Mouse (Mus musculus) MEL (cell line): ENCODE measurements around the gene Ccdc187. TPM values are rescaled to one million over a fixed set of nuclear protein-coding genes. Genes with fewer than 3 reads are reported as not detected.

Experiments used
- DNase-seq: peaks from one replicate; pipeline ENCODE4 v3.0.0; 2011; ENCODE audit warnings: low read depth, low spot score
- H3K27ac ChIP-seq: 2 replicates; pipeline ENCODE4 v1.5.1; 2012; ENCODE audit warnings: low read depth, mild to moderate bottlenecking, control low read depth, low read length, moderate library complexity; ENCODE audit not compliant: control insufficient read depth
- H3K27me3 ChIP-seq, 2 experiments: fragments of 150-350 bp in 1 of 2; sonication (generic) in 1 of 2; 2 replicates each; pipeline ENCODE4 v1.6.1; 2012; ENCODE audit warnings: low read length in 2 of 2, mild to moderate bottlenecking in 2 of 2, improper control_type of control experiment in 1 of 2, moderate library complexity in 1 of 2; ENCODE audit not compliant: insufficient read depth in 2 of 2, control insufficient read depth in 1 of 2
- H3K36me3 ChIP-seq, 2 experiments: 2 replicates each; pipeline ENCODE4 v1.6.1; 2012 to 2014; ENCODE audit warnings: low read length in 2 of 2, improper control_type of control experiment in 1 of 2, inconsistent platforms in 1 of 2, mild to moderate bottlenecking in 1 of 2; ENCODE audit not compliant: insufficient read depth in 2 of 2, control insufficient read depth in 1 of 2
- H3K4me1 ChIP-seq, 2 experiments: fragments of 150-350 bp in 1 of 2; sonication (generic) in 1 of 2; 2 replicates each; pipeline ENCODE4 v1.6.1; 2012; ENCODE audit warnings: low read length in 2 of 2, improper control_type of control experiment in 1 of 2, mild to moderate bottlenecking in 1 of 2; ENCODE audit not compliant: insufficient read depth in 2 of 2, control insufficient read depth in 1 of 2
- H3K4me3 ChIP-seq, 2 experiments: fragments of 150-350 bp in 1 of 2; sonication (generic) in 1 of 2; 2 replicates each; pipeline ENCODE4 v1.5.1; 2012; ENCODE audit warnings: low read depth in 2 of 2, low read length in 2 of 2, mild to moderate bottlenecking in 2 of 2, moderate library complexity in 2 of 2, control low read depth in 1 of 2, improper control_type of control experiment in 1 of 2; ENCODE audit not compliant: control insufficient read depth in 1 of 2, insufficient read depth in 1 of 2
- H3K79me2 ChIP-seq: 2 replicates; pipeline ENCODE4 v1.6.1; 2012; ENCODE audit warnings: mild to moderate bottlenecking, low read length, moderate library complexity; ENCODE audit not compliant: control insufficient read depth, poor library complexity, insufficient read depth
- H3K9ac ChIP-seq: 2 replicates; pipeline ENCODE4 v1.6.1; 2012; ENCODE audit warnings: low read depth, mild to moderate bottlenecking, control low read depth, low read length, moderate library complexity; ENCODE audit not compliant: control insufficient read depth, poor library complexity, severe bottlenecking
- H3K9me3 ChIP-seq: fragments of 150-350 bp; sonication (generic); replicated peaks from 2 replicates; pipeline ENCODE4 v1.6.1; 2012; ENCODE audit warnings: mild to moderate bottlenecking, low read length, improper control_type of control experiment, moderate library complexity; ENCODE audit not compliant: insufficient read depth
- BHLHE40 ChIP-seq: IDR thresholded peaks from 2 replicates; pipeline ENCODE4 v1.6.1; 2012; ENCODE audit warnings: low read depth, mild to moderate bottlenecking, inconsistent platforms, low read length, improper control_type of control experiment, borderline replicate concordance
- CHD1 ChIP-seq: IDR thresholded peaks from 2 replicates; pipeline ENCODE4 v1.6.1; 2012; ENCODE audit warnings: low read depth, mild to moderate bottlenecking, inconsistent platforms, low read length, improper control_type of control experiment
- CTCF ChIP-seq, 3 experiments: IDR thresholded peaks in 2 of 3; conservative IDR thresholded peaks in 1 of 3; 2 replicates each; pipeline ENCODE4 v1.5.1; 2011 to 2012; ENCODE audit warnings: low read length in 3 of 3, low read depth in 2 of 3, mild to moderate bottlenecking in 2 of 3, improper control_type of control experiment in 1 of 3, inconsistent platforms in 1 of 3, mixed read lengths in 1 of 3, moderate library complexity in 1 of 3; ENCODE audit not compliant: control insufficient read depth in 1 of 3, insufficient read depth in 1 of 3, poor library complexity in 1 of 3, severe bottlenecking in 1 of 3
- E2F4 ChIP-seq: IDR thresholded peaks from 2 replicates; pipeline ENCODE4 v1.6.1; 2011; ENCODE audit warnings: low read depth, low read length, improper control_type of control experiment, borderline replicate concordance
- ETS1 ChIP-seq: IDR thresholded peaks from 2 replicates; pipeline ENCODE4 v1.6.1; 2012; ENCODE audit warnings: low read depth, mild to moderate bottlenecking, inconsistent platforms, low read length, improper control_type of control experiment, moderate library complexity
- HCFC1 ChIP-seq: IDR thresholded peaks from 2 replicates; pipeline ENCODE4 v1.6.1; 2012; ENCODE audit warnings: low read depth, mild to moderate bottlenecking, inconsistent platforms, low read length, improper control_type of control experiment, moderate library complexity
- JUND ChIP-seq: IDR thresholded peaks from 2 replicates; pipeline ENCODE4 v1.6.1; 2011; ENCODE audit warnings: low read depth, mild to moderate bottlenecking, improper control_type of control experiment, low read length
- KAT2A ChIP-seq: conservative IDR thresholded peaks from 2 replicates; pipeline ENCODE4 v1.6.1; 2012; ENCODE audit warnings: low read depth, low read length, improper control_type of control experiment, inconsistent platforms
- MAX ChIP-seq: IDR thresholded peaks from 2 replicates; pipeline ENCODE4 v1.6.1; 2011; ENCODE audit warnings: low read length, improper control_type of control experiment
- MAZ ChIP-seq: IDR thresholded peaks from 2 replicates; pipeline ENCODE4 v1.6.1; 2012; ENCODE audit warnings: low read depth, mild to moderate bottlenecking, inconsistent platforms, low read length, improper control_type of control experiment
- MEF2A ChIP-seq: IDR thresholded peaks from 2 replicates; pipeline ENCODE4 v1.6.1; 2014; ENCODE audit warnings: low read depth, mild to moderate bottlenecking, inconsistent platforms, low read length, improper control_type of control experiment; ENCODE audit not compliant: poor library complexity, insufficient replicate concordance, severe bottlenecking; ENCODE audit errors: extremely low read depth
- MXI1 ChIP-seq: IDR thresholded peaks from 2 replicates; pipeline ENCODE4 v1.6.1; 2011; ENCODE audit warnings: mild to moderate bottlenecking, low read depth, low read length, improper control_type of control experiment
- MYB ChIP-seq: IDR thresholded peaks from 2 replicates; pipeline ENCODE4 v1.6.1; 2011; ENCODE audit warnings: mild to moderate bottlenecking, low read depth, low read length, improper control_type of control experiment
- MYC ChIP-seq: IDR thresholded peaks from 2 replicates; pipeline ENCODE4 v1.6.1; 2011; ENCODE audit warnings: low read depth, mild to moderate bottlenecking, low read length, improper control_type of control experiment, moderate library complexity
- NELFE ChIP-seq: IDR thresholded peaks from 2 replicates; pipeline ENCODE4 v1.6.1; 2011; ENCODE audit warnings: low read depth, low read length, improper control_type of control experiment
- NRF1 ChIP-seq: IDR thresholded peaks from 2 replicates; pipeline ENCODE4 v1.6.1; 2014; ENCODE audit warnings: low read depth, mild to moderate bottlenecking, inconsistent platforms, low read length, improper control_type of control experiment, moderate library complexity; ENCODE audit not compliant: poor library complexity, insufficient read depth, severe bottlenecking
- POLR2AphosphoS2 ChIP-seq: IDR thresholded peaks from 2 replicates; pipeline ENCODE4 v1.6.1; 2011; ENCODE audit warnings: low read length, improper control_type of control experiment
- POLR2AphosphoS5 ChIP-seq: IDR thresholded peaks from 2 replicates; pipeline ENCODE4 v1.6.1; 2012; ENCODE audit warnings: low read depth, borderline replicate concordance, mild to moderate bottlenecking, inconsistent platforms, low read length, moderate library complexity, mixed read lengths
- RAD21 ChIP-seq: IDR thresholded peaks from 2 replicates; pipeline ENCODE4 v1.6.1; 2011; ENCODE audit warnings: mild to moderate bottlenecking, low read depth, low read length, improper control_type of control experiment
- RCOR1 ChIP-seq: IDR thresholded peaks from 2 replicates; pipeline ENCODE4 v1.6.1; 2012; ENCODE audit warnings: low read depth, mild to moderate bottlenecking, inconsistent platforms, low read length, improper control_type of control experiment
- SIN3A ChIP-seq: IDR thresholded peaks from 2 replicates; pipeline ENCODE4 v1.6.1; 2012; ENCODE audit warnings: low read length, improper control_type of control experiment, inconsistent platforms
- SMC3 ChIP-seq: IDR thresholded peaks from 2 replicates; pipeline ENCODE4 v1.6.1; 2011; ENCODE audit warnings: low read depth, low read length, improper control_type of control experiment
- TBP ChIP-seq: IDR thresholded peaks from 2 replicates; pipeline ENCODE4 v1.8.0; 2011; ENCODE audit warnings: low read depth, low read length, improper control_type of control experiment
- TCF12 ChIP-seq: IDR thresholded peaks from 2 replicates; pipeline ENCODE4 v1.6.1; 2014; ENCODE audit warnings: low read depth, mild to moderate bottlenecking, inconsistent platforms, low read length, improper control_type of control experiment, moderate library complexity
- USF2 ChIP-seq, 2 experiments: IDR thresholded peaks; 2 replicates each; pipeline ENCODE4 v1.6.1; 2011 to 2012; ENCODE audit warnings: improper control_type of control experiment in 2 of 2, low read length in 2 of 2, borderline replicate concordance in 1 of 2, inconsistent platforms in 1 of 2, low read depth in 1 of 2, mild to moderate bottlenecking in 1 of 2; ENCODE audit not compliant: insufficient read depth in 1 of 2
- ZC3H11A ChIP-seq: IDR thresholded peaks from 2 replicates; pipeline ENCODE4 v1.6.1; 2012; ENCODE audit warnings: low read depth, mild to moderate bottlenecking, inconsistent platforms, low read length, improper control_type of control experiment
- ZKSCAN1 ChIP-seq: IDR thresholded peaks from 2 replicates; pipeline ENCODE4 v1.6.1; 2012; ENCODE audit warnings: low read depth, mild to moderate bottlenecking, inconsistent platforms, low read length, improper control_type of control experiment, moderate library complexity
- polyA plus RNA-seq, 2 experiments: library from polyadenylated mRNA; stranded (reverse) in 1 of 2; unstranded in 1 of 2; fragments of >175 nt in 1 of 2; fragments of >200 nt in 1 of 2; gene quantifications; 2 replicates each; pipeline versions ENCODE4 v1.2.1 to v1.2.4; 2012; ENCODE audit warnings: low replicate concordance in 2 of 2, low read depth in 1 of 2; ENCODE audit not compliant: insufficient read length in 2 of 2, insufficient read depth in 1 of 2, missing spikeins in 1 of 2
- total RNA-seq: library from RNA; depleted of rRNA; stranded (reverse); fragments of 300-350 nt; gene quantifications from 2 replicates; pipeline ENCODE4 v1.2.3, GENCODE M21; 2012

Ccdc187 gene
- total and polyA plus RNA-seq, 3 experiments: not detected

DNA sequence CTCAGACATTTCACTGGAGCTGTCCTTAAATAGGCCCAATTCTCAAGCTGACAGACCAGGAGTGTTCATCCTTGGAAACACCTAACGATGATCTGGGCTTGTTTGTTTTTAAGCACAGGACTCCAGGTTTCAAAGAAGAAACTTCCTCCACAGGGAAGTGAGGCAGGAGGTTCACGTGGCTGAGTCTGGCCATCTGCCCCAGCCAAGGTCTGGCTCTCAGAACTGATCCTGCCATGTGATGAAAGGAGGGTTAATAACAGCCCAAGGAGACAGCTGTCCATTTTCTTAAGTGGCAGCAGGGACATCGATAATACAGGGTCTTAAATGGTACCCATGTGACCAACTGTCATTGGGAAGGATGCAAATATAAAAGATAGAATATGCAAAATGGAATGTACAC, 84.8 kb downstream of the Ccdc187 start:
- TF ChIP-seq NELFE (no peak), POLR2AphosphoS2 (no peak), TCF12 (no peak), HCFC1 (no peak), NRF1 (no peak), ZC3H11A (no peak), RCOR1 (no peak), TBP (no peak), KAT2A (no peak), MAZ (no peak), CTCF (IDR thresholded peaks at IDR 0.05 in 2 of 3, conservative IDR thresholded peaks at IDR 0.05 in 1 of 3; ENCODE audit: control insufficient read depth in 1 of 3, insufficient read depth in 1 of 3, low read depth in 2 of 3, low read length in 3 of 3, poor library complexity in 1 of 3, severe bottlenecking in 1 of 3) (no peak), SIN3A (no peak), MYB (no peak), RAD21 (no peak), MYC (no peak), CHD1 (no peak), JUND (no peak), E2F4 (no peak), USF2 (IDR thresholded peaks at IDR 0.05; ENCODE audit: borderline replicate concordance in 1 of 2, insufficient read depth in 1 of 2, low read depth in 1 of 2, low read length in 2 of 2) (no peak), SMC3 (no peak)
- H3K27me3 ChIP-seq: no peaks in the 10 kb centered on the region
- H3K9ac ChIP-seq: no peak overlapping the region
- no peaks in the 10 kb centered on the region; a peak in 2 of 4 replicates for H3K36me3 ChIP-seq
- H3K79me2 ChIP-seq: no peaks in the 10 kb centered on the region
- DNase-seq: no peak
- peaks cover 0 to 5% of the 10 kb centered on the region in 2 experiments; a peak in 1 of 4 replicates for H3K4me1 ChIP-seq
- no peak overlapping the region for H3K27ac ChIP-seq
- H3K4me3 ChIP-seq: no peak overlapping the region
- no peaks in the 10 kb centered on the region for H3K9me3 ChIP-seq

DNA sequence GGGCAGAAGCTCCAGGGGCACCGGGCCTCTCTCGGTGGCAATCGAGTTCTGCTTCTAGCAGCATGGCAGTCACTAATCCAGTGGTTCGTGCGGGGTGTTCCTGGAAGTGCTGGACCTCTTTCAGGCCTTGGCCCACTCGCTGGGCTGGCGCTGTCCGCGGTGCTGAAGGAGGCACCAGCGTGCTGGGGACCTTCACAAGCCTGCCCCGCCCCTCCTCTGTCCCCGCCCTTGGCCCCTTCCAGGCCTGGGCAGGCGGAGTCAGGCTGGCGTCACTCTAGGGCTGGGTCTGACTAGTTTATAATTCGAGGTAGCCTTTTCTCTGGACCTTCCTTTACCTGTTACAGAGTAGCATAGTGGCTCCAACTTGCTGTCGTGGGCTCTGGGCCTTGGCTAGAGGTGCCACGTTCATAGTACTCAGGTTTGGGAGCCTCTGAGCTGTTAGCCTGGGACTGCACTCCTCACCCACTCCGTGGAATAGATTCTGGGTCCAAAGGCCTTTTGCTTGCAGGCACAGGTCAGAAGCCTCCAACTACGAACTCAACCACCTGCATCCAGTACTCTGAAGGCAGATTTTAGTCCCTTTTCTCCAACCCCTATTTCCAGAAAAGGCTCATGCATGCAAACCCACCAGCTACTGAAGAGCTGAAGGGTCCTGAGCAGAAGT, 86.1 kb downstream of the Ccdc187 start, which contains the start of gene Lhx3:
TSS of gene Lhx3 (minus strand) at position 164 of the 664 bp plus-strand sequence.
- Histone ChIP-seq H3K9ac (no peak within 1 kb of the TSS), H3K4me3 (no peak within 1 kb of the TSS), H3K27me3 (no peaks in the 10 kb centered on the region), H3K79me2 (no peaks in the 10 kb centered on the region), H3K4me1 (no peaks in the 10 kb centered on the region), H3K36me3 (no peaks in the 10 kb centered on the region; a peak in 1 of 4 replicates), H3K27ac (no peak within 1 kb of the TSS), H3K9me3 (no peaks in the 10 kb centered on the region)
- DNase-seq: peak; percentile 85
- TF ChIP-seq MAZ (0 out of 2 replicates have a peak, but pooled peaks have one; percentile 68), MEF2A (no peak), BHLHE40 (no peak), ZKSCAN1 (no peak), SIN3A (peak; percentile 96), TCF12 (no peak), MAX (peak; percentile 41; the same call in 1 of the 2 replicates), MXI1 (peak; percentile 96), JUND (no peak), ETS1 (no peak), POLR2AphosphoS5 (no peak)
